Mouse (Mus musculus) CD4-positive helper T cell, adult 2 months (primary cell): Measurements from ENCODE around the gene Gpr135.

Experiments used
- DNase-seq: peaks from one replicate; pipeline ENCODE4 v3.0.0-alpha.2; 2012; ENCODE audit warnings: low read depth, missing footprints, low spot score

Gpr135 gene

DNA sequence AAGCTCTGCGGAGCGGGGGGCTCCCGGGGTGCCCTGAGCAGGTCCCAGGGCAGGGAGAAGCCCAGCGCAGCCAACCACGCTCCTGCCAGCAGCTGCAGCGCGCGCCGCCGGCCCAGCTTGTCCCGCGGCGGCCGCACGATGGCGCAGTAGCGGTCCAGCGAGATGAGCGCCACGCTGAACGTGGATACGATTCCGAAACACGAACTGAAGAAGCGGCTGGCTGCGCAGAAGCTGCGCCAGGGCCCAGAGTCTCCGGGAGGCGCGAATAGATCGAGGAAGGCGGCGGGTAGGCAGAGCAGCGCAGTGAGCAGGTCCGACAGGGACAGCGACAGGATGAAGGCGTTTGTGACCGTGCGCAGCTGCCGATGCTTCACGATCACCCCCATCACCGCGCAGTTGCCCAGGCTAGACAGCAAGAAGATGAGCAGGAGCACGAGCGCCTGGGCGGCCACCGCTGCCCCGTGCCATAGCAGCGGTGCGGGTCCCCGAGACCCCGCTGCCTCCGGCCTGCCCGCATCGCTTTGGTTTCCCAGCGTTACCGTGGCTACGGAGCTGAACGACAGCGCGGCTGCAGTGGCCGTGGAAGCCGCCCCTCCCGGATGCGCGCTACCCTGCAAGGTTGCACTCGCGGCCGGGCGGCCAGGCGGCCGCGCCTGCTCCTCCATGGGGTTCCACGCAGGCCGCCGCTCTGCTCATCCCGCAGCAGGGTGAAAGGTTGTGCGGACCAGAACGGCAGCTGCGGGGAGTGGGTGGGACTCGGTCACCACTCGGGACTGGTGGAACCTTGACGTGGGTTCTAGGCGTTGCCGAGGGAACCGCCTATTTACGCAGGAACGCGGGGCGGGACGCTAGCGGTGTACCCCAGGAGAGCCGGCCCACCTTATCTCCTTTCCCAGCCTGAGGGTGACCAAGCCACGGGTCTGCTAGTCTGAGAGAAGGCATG, at the start of gene Gpr135:
Gene Gpr135 (minus strand): TSS at position 799 of the 943 bp plus-strand sequence.
- peak; percentile 81 for DNase-seq

DNA sequence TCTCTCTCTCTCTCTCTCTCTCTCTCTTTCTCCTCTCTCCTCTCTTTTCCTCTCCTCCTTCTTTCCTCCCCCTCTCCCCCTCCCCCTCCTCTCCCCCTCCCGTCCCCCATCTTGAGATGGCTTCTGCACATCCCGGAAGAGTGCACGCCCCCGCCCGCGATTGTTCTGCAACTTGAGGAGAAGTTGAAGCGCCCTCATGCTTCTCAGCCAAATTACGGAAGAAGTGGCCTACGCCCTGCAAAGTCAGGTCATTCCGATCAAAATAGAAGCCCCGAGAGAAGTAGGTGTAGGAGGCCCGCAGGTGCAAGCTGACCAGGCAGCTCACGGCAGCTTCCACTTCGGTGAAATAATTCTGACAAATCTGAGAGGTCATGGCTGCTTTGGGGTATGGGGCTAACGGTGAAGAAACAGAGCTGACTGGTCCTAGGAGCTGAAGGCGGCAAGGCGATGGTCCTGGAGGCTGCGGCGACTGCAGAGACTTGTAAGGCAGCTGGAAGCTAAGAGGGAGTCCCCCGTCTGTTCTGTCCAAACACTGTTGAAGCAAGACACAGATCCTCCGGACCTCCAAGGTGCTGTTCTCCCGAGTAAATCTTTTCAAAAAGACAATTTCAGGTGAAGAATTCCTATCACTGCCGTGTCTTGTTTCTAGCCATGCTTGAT, 44.9 kb upstream of the Gpr135 start:
- DNase-seq = no peak

DNA sequence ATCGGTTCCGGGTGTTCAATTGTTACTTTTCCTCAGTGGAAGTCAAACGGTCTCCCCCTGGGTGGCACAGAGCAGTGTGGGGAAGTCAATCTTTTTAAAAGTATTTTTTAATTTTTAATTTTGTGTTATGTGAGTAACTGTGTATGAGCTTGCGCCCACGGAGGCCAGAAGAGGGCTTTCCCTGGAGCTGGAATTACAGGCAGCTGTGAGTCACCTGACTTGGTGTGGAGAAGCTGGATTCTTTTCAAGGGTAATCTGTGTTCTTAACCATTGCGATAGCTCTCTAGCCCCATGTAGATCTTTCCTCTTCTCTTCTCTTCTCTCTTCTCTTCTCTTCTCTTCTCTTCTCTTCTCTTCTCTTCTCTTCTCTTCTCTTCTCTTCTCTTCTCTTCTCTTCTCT, 44.2 kb upstream of the Gpr135 start:
- DNase-seq = no peak

DNA sequence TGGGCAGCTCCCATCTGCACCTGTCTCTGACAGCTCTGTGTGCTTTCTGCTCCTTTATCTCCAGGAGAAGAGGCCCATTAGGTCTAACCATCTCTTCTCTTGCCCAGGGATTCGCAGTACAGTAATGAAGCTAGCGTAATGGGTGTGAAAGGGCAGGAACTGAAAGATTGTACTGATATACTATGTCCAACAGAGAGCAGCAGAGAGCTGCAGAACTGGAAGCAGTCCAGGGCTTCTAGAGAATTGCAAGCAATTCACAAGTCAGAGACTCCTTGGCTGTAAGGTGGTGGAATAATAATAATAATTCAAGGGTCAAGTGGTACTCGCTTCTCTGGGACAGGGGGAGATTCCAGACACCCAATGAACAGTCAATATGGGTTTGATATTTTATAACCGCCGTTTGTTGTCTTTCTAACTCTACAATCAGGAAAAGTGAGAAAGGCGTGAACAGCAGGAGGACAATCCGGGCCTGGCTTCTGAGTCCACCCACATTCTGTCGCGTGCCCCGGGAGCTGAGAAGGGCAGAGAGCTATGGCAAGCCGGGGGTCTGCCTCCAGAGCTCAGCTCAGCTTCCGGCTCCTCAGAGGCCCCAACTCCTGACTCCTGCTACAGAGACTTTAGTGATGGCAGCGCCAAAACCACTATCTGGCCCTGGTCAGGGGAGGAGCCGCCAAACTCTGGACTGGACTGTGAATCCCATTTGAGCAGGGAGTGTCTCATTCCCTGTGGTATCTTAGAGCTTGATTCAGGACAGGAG, 33.8 kb upstream of the Gpr135 start:
- peak; percentile 50 for DNase-seq

DNA sequence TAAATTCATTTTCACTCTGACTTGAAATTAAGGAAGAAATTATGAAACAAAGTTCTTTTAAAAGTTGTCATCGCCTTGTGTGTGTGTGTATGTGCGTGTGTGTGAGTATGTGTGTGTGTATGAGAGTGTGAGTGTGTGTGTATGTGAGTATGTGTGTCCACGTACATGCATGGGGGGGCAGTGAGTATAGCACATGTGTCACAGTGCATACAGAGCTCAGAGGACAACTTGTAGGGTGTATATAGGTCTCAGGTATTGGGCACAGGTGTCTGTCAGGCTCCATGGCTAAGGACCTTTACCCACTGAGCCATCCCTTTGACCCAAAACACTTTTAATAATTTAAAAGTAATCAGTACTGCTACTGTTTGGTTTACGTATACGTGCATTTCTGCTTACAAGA, 33.1 kb upstream of the Gpr135 start:
- DNase-seq = no peak

DNA sequence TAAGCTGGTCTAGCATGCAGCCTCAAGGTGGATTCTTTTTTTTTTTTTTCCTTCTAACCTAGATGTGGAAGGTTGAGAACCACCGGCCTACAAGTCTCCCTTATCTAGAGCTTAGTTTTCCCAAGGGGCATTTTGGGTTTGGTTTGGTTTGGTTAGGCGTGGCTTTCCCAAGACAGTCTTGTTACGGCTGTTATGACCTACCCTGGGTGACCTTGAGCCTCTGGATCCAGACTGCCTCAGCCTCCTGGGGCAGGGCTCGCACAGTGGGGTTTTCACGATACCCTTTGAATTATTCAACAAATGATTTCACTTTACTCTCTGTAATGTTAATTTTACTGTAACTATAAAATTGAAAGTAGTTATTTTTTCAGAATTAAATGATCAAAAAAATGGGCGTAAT, 31.9 kb upstream of the Gpr135 start:
- DNase-seq = no peak

DNA sequence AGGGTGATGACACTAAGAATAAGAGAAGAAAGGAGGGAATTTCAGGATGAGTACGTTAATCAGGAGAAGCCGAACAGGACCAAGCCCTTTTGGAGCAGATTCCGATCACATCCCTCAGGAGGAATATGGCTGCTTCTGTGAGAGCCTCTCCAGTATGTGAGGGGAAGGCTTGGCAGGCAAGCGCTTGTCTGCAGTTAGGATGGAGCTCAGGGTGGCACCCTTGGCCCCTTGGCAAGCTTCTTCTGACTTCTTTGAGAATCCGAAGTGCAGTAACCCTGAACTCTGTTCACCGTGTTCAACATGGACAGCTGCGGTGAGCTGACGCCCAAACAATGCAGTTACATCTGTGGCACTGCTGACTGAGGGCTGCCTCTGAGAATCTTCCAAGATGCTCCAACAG, 26.0 kb upstream of the Gpr135 start:
- no peak for DNase-seq

DNA sequence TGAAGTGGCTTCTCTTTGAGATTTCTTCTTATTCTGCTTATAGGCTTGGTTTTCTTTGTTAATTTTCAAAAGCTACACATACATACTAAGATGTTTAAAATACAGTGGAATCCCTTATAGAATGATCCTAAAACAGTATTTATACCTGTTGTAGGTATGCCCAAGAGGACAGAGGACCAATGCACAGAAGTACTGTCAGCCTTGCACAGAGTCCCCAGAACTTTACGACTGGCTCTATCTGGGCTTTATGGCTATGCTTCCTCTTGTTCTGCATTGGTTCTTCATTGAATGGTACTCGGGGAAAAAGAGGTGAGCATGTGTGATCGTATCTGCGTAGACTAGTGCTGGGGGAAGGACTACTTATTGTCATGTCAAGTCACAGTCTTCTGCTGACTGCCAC, 18.9 kb upstream of the Gpr135 start:
- DNase-seq = no peak

DNA sequence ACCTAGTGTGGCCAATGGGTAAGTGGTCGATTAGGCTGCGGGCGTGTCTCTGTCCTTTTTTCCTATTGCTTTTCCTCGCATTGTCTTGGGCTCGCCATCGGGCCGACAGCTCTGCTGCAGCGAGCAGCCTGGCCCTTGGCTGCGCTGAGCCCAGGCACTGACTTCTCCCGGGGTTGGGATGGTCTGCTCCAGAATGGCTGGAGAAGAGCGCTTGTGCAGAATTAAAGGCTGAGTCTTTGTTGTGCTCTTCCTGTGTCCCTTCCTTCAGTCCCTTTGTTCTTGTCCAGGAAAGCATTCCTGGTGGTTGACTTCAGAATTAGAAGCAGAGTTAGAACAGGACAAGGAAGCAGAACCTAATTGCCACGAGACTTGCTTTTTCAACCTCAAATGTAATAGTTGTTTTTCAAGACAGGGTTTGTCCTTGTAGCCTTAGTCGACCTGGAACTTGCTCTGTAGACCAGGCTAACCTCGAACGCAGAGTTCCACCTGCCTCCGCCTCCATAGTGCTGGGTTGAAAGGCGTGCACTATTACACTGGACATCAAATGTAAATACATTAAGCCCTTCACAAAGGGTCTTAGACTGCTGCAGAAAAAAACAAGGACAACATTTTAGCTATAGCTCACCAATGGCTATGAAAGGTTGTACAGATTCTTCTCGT, 15.4 kb upstream of the Gpr135 start:
- DNase-seq = no peak

DNA sequence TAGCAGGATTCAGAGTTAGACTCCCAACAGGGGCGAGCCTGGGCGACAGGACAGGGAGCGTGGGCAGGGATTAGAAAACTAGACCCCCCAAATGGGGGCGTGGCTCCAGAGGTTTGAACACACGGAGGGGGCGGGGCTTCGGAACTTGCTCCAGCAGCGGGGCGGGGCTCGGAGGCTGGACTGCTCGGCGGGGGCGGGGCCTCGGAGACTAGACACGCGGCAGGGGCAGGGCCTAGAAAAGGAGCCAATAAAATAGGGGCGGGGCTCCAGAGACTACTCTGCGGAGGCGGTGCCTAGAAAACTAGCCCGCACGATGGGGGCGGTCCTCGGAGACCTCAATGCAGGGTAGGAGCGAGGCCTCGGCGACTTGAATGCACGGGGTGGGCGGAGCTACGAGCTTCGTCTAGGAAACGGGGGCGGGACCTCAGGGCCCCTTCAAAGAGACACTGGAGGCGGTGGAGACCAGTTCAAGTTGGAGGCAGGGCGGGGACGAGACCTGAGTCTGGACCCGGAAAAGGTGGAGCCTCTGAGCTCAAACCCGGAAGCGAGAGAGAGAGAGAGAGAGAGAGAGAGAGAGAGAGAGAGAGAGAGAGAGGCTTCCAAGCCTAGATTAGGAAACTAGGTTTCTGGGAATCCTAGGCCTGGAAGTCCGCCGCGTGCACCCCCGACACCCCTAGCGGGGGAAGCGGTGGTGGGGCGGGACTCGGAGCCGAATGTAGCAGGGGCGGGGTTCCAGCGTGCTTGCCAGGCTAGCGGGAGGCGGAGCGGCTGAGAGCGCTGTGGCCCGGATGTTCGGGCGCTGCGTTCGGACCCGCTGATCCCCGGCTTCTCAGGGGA, 14.6 kb upstream of the Gpr135 start, which contains the start of the genes L3hypdh and Jkamp:
Gene L3hypdh (minus strand): TSS at position 111 of the 837 bp plus-strand sequence.
Gene Jkamp (plus strand): TSS at position 261 of the 837 bp plus-strand sequence.
- DNase-seq = peak; percentile 100

DNA sequence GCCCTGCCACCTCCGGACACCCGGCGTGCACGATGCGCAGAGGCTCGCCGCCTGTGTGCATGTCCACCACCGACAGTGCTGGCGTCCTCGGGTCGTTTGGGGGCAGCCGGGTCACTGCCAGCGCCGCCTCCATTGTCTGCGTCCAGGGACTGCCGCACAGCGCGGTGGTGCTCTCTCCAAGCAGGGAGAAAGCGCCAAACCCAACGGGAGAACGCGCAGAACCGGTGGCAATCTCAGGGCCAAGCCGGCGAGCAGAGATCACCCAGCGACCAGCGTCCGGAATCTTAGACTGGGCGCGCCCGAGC, 14.1 kb upstream of the Gpr135 start:
- DNase-seq = no peak

DNA sequence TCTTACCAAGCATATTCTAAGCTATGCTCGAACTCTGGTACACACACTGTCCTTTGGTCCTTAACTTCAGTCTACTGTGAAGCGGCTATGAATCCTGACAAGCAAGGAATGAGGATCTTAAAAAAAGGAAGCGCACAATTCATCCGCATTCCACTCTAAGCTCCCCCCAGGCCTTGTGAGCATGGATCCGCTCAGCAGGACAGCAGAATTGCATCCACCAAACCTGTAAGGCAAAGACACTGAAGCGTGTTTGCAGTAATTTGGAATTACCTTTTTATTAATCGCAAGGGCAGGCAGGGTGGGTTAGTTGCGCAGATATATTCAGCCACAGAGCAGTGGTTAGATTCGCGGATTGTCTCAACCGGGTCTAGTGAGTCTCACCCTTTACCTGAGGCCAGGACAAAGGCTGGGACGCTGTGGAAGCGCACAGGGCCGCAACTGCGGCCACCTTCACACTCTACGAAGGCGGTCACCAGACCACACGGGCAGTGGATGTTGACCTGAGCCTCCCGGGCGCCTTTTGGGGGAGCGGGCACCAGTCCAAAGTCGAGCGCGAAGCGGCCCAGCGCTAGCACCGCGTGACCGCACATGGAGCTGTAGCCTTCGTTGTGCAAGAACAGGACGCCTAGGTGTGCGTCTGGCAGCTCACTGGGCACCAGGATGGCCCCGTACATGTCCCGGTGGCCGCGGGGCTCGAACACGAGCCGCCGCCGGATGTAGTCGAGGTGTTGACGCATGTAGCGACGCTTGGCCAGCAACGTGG, 13.5 kb upstream of the Gpr135 start:
- DNase-seq = no peak

DNA sequence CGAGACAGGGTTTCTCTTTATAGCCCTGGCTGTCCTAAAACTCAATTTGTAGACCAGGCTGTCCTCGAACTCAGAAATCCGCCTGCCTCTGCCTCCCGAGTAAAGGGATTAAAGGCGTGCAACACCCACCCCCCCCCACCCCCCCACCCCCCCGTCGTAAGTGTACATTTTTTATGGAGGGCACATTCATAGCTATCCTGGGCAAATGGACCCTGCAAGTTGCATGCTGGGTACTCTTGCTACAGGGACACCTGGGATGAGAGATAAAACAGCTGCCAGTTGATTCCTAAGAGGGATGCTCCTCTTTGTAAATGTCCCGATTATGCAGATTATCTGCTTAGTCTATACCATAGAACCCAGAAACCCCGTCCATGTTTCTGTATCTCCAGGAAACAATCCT, 12.3 kb upstream of the Gpr135 start:
- no peak for DNase-seq

DNA sequence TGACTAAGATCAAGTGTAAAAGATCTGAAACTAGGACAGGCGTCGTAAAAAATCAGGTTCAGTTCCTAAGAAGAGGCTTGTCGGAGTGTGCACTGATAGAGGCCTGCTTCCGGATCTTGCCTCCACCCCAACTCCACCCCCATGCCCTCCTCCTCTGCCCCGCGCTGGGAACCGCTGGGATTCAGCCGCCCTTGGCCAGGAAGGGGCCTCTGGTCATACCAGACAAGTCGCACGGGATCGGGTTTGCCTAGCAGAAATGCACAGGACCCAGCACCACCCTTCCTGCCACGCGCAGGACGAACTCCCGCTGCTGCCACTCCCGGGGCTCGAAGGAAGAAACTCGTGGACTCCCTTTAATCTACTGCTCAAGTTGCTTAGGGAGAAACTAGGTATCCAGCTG, 11.4 kb upstream of the Gpr135 start:
- DNase-seq = no peak

DNA sequence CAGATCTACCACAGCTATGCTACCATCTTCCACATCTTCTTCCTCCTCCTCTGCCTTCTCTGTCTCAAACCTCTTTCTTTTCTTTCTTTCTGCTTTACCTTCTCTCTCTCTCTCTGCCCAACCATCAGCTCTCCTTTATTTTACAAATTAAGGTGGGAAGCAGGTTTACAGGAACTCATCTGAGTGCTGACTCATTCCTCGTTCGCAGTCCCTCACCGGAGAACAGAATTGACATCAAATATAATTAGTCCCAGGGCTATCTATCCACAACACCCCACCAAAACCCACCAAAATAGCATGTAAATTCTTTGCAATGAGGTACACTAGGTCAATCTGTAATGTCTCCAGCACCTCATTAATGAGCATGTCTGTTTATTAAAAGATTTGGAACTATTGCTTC, 11.0 kb upstream of the Gpr135 start:
- no peak for DNase-seq

DNA sequence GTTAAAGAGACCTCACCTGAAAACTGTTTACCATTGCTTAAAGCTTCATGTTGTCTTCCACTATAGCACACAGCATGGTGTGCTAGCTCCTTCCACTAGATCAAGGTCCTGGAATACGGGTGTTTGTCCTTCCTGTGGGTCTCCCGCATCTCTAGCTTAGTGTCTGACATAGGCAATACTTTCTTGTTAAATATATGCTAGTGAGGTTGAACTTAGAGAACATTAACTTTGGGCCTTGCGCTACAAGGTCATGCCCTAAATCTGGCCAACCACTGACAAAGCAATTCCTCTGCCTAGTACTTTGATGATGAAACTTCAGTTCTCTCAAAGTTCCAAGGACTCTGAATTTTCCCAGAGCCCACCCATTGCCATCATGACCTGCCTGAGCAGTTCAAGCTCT, 7.3 kb upstream of the Gpr135 start:
- no peak for DNase-seq

DNA sequence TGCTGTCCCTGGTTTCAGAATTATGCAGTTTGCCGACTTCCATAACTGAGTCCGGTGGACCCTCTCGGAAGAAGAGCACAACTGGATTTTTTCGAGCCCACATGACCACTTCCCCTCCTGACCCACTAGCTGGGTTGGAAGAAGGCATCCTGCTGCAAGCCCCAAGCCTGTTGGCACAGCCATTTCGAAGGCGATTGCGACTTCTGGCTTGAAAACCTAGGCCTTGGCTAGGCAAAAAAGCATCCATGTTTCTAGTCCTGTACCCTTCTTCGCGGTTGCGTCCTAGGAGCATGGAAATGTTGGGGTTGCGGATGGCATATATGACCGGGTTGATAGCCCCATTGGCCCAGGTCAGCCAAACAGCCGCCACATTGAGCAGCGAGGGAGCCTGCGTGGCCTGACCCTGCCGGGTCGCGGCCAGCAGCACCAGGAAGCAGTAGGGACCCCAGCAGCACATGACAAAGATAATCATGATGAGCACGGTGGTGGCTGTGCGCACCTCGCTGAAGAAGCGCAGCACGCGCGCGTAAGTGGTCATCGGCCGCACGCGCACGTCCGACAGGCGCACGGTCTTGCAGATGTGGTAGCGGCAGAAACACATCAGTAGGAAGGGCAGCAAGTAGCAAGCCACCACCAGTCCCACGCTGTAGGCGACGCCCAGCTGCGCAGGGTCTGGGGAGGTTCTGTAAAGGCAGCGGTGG, 1.1 kb downstream of the Gpr135 start:
- no peak for DNase-seq

DNA sequence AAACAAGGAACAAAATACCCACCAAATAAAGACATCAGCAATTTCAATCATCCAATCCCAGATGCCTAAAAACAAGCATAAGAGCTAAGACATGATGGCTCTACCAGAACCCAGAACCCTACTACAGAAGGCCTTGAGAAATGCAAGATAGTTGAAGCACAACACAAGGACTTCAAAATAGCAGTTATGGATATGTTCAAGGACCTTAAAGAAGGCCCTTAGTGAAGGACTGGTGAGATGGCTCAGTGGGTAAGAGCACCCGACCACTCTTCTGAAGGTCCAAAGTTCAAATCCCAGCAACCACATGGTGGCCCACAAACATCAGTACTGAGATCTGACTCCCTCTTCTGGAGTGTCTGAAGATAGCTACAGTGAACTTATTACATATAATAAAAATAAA, 13.1 kb downstream of the Gpr135 start:
- no peak for DNase-seq

DNA sequence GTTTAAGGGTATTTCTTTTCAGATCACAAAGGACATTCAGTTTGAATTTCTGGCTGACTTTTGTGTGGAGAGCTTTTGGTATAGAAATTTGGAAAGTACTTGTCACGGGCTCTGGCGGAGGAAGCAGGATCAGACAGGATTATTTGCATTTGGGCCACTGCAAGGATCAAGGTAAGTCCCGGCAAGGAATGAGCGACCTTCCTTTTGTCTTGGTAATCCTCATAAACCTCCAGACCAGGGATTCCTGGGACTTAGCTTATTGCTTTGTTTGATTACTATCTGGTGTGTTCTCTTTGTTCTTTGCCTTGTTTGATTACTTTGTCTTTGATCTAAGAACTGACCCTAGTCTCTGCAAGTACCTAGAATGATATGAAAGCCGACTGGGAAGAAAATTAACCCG, 17.1 kb downstream of the Gpr135 start:
- DNase-seq = no peak

DNA sequence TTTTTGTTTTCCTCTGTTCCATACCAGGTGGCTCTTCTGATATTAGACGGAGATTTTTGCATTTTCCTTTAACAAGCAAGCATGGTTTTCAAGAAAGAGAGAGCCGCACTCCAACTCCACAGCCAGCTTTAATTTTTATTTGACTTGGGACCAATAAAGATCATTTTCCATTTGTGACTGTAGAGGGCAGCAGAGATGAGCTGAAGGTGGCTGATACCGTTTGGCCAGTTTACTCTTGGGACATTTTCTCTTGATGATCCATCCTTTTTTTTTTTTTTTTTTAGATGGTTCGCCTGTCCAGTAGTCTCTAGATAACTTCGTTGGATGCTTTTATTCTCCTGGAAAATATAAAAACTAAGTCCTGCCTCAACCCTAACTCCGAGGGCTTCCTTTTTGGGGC, 17.6 kb downstream of the Gpr135 start:
- peak; percentile 11 for DNase-seq
